Mouse (Mus musculus) gastrocnemius, postnatal 25 days (tissue): Measurements from ENCODE around the gene Gm48552. TPM values are rescaled to one million over a fixed set of nuclear protein-coding genes. Genes with fewer than 3 reads are reported as not detected.

Source experiments
- DNase-seq: peaks from one replicate; pipeline ENCODE4 v3.0.0; 2022
- total RNA-seq, 2 experiments: library from RNA; stranded (reverse); gene quantifications; 1 replicate in 1 of 2; 2 replicates in 1 of 2; pipeline ENCODE4 v1.2.3; 2021

Gm48552 gene
- total RNA-seq, 2 experiments from 2014 or later, result 0.59 TPM; not detected in 1

- peak; percentile 13 for DNase-seq
Measured at GRCm38 (mm10) chr10:81419111-81419928, 30.5 kb downstream of the Gm48552 start.

GRCm38 (mm10) chr10:81420191-81420767, 31.5 kb downstream of the Gm48552 start:
- peak; percentile 26 for DNase-seq

GRCm38 (mm10) chr10:81421041-81421796, 32.4 kb downstream of the Gm48552 start:
- DNase-seq, result peak; percentile 9

GRCm38 (mm10) chr10:81421797-81422100, 32.9 kb downstream of the Gm48552 start:
- peak; percentile 85 for DNase-seq

- DNase-seq, result peak; percentile 65
Measured at GRCm38 (mm10) chr10:81422191-81422590, 33.4 kb downstream of the Gm48552 start.

- DNase-seq, result no peak
Measured at GRCm38 (mm10) chr10:81422661-81423217, 33.9 kb downstream of the Gm48552 start.

GRCm38 (mm10) chr10:81423476-81424245, 34.9 kb downstream of the Gm48552 start:
- peak; percentile 7 for DNase-seq

GRCm38 (mm10) chr10:81424246-81425051, 35.6 kb downstream of the Gm48552 start:
- peak; percentile 88 for DNase-seq

- peak; percentile 79 for DNase-seq
Measured at GRCm38 (mm10) chr10:81425236-81425850, 36.5 kb downstream of the Gm48552 start.

GRCm38 (mm10) chr10:81426081-81426671, 37.4 kb downstream of the Gm48552 start:
- DNase-seq, result peak; percentile 69

- peak; percentile 82 for DNase-seq
Measured at GRCm38 (mm10) chr10:81426897-81427296, 38.1 kb downstream of the Gm48552 start.

GRCm38 (mm10) chr10:81427327-81427726, 38.5 kb downstream of the Gm48552 start:
- DNase-seq, result no peak

GRCm38 (mm10) chr10:81427804-81428506, 39.1 kb downstream of the Gm48552 start:
- DNase-seq, result no peak

- DNase-seq, result no peak
Measured at GRCm38 (mm10) chr10:81428507-81428870, 39.7 kb downstream of the Gm48552 start.

GRCm38 (mm10) chr10:81429092-81429491, 40.3 kb downstream of the Gm48552 start:
- peak; percentile 10 for DNase-seq

GRCm38 (mm10) chr10:81429605-81430061, 40.8 kb downstream of the Gm48552 start:
- peak; percentile 85 for DNase-seq

- DNase-seq, result peak; percentile 90
Measured at GRCm38 (mm10) chr10:81430141-81430830, 41.5 kb downstream of the Gm48552 start.

GRCm38 (mm10) chr10:81430831-81431525, 42.2 kb downstream of the Gm48552 start:
- DNase-seq, result peak; percentile 70
